In the genomic region with DNA sequence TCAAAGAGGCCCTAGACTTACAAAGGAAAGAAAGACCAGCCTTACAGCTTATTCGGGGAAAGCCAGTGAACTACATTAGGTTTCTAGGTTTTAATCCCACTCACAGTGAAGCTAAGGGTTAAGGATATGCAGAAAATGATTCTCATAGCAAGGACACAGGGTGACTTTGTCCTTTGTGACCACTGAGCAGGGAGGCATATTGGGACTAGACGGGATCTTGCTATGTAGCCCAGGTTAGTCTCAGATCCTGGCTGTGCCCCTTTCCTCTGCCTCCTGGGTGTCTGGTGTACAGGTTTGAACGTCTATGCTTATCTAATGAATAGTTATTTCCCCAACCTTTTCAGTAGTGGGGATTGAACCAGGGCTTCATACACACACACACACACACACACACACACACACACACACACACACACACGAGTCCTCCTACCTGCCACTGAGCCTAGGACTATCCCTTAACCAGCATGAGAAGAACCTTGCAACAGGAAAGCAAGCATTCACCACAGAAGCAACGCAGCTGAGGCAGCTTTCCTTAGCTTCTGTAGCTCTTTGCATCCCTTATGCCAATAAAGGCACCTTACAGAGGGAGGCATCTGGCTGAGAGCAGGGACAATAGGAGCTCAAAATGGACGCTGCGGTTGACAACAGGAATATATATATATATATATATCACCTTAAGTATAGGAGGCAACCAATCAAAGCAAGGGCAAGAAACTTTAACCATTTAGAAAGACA, we compare ENCODE assay signal across 14 mouse cellular contexts. TPM values are rescaled to one million over a fixed set of nuclear protein-coding genes. Genes with fewer than 3 reads are reported as not detected.
DNase-seq lines count a peak whose midpoint lies in the region; ATAC-seq and TF ChIP-seq lines count a peak whose summit lies in the region.
"Had no signal": no experiment of that assay in that cellular context is flagged by ENCODE, and none has a peak within 500 bp of the region (broad histone marks: within the 10 kb centered on the region; RNA-seq: fewer than 3 reads in every experiment).

No protein-coding gene starts in this region.

- H3K36me3 ChIP-seq in heart, embryonic 12.5 days, result no peaks in the 10 kb centered on the region
- no peaks in the 10 kb centered on the region; the same call in none of the 2 replicates for H3K36me3 ChIP-seq in ES-E14 (ENCODE audit: control insufficient read depth, insufficient read depth, low read length, poor library complexity, severe bottlenecking)
- H3K36me3 ChIP-seq in forebrain, postnatal 0 days (ENCODE audit: insufficient read depth), result no peaks in the 10 kb centered on the region
- H3K36me3 ChIP-seq in midbrain, embryonic 13.5 days, result 0 out of 2 replicates have a peak, but pooled peaks cover 5% of the 10 kb centered on the region

- H3K27me3 ChIP-seq in heart, embryonic 12.5 days (replicated peaks), result no peaks in the 10 kb centered on the region
- no peaks in the 10 kb centered on the region for H3K27me3 ChIP-seq in forebrain, postnatal 0 days (ENCODE audit: insufficient read depth, low read length)
- H3K27me3 ChIP-seq in midbrain, embryonic 13.5 days, result no peaks in the 10 kb centered on the region

- no peak overlapping the region for H3K4me2 ChIP-seq in heart, embryonic 12.5 days
- no peak overlapping the region for H3K4me2 ChIP-seq in forebrain, postnatal 0 days (ENCODE audit: low read depth)
- no peak overlapping the region for H3K4me2 ChIP-seq in midbrain, embryonic 13.5 days (replicated peaks)

- ATAC-seq in heart, embryonic 12.5 days (ENCODE audit: insufficient number of reproducible peaks, low FRiP score), result no peak
- no peak for ATAC-seq in forebrain, postnatal 0 days
- ATAC-seq in midbrain, embryonic 13.5 days, result peak; percentile 41
- ATAC-seq: Patski had no signal

- WGBS in heart, embryonic 12.5 days, result 39% methylated on average over 7 of the region's 7 CpGs
- WGBS in forebrain, postnatal 0 days, result 19% methylated on average over 7 of the region's 7 CpGs
- 11% methylated on average over 7 of the region's 7 CpGs for WGBS in midbrain, embryonic 13.5 days

- in situ Hi-C loops in ES-E14 (cut with MboI; ENCODE audit: low sequenced_read_pairs in 2 of 2, unreplicated experiment in 2 of 2), result no loop called here

- intact Hi-C loops in gastrocnemius, adult 2 months (cut with DNase I), result no loop called here

- H3K27ac ChIP-seq in heart, embryonic 12.5 days (ENCODE audit: poor library complexity, severe bottlenecking), result peak overlapping the region; percentile 47; the same call in 1 of the 2 replicates
- peak overlapping the region; percentile 61; the same call in 1 of the 2 replicates for H3K27ac ChIP-seq in ES-E14 (ENCODE audit: insufficient read depth, low read depth, low read length, poor library complexity, severe bottlenecking)
- H3K27ac ChIP-seq in forebrain, postnatal 0 days (ENCODE audit: low read depth, low read length), result peak overlapping the region; percentile 62
- H3K27ac ChIP-seq in midbrain, embryonic 13.5 days, result peak overlapping the region; percentile 89
- no peak overlapping the region for H3K27ac ChIP-seq in gastrocnemius, adult 2 months
- H3K27ac ChIP-seq: heart, adult 2 months had no signal

- H3K9ac ChIP-seq in heart, embryonic 12.5 days, result no peak overlapping the region
- peak overlapping the region; percentile 34; the same call in 1 of the 2 replicates for H3K9ac ChIP-seq in ES-E14 (ENCODE audit: insufficient read depth, low read depth, low read length, poor library complexity, severe bottlenecking)
- H3K9ac ChIP-seq in forebrain, postnatal 0 days, result no peak overlapping the region; the same call in 1 of the 2 replicates
- H3K9ac ChIP-seq in midbrain, embryonic 13.5 days (replicated peaks), result peak overlapping the region; percentile 19; the same call in 1 of the 2 replicates

- no peak overlapping the region for H3K4me3 ChIP-seq in heart, embryonic 12.5 days
- no peak overlapping the region; a peak in 2 of 4 replicates for H3K4me3 ChIP-seq in ES-E14 (ENCODE audit: insufficient read depth in 1 of 2, low read depth in 1 of 2, low read length in 2 of 2, poor library complexity in 1 of 2, severe bottlenecking in 1 of 2)
- H3K4me3 ChIP-seq in forebrain, postnatal 0 days (ENCODE audit: low read depth, low read length), result no peak overlapping the region
- H3K4me3 ChIP-seq in midbrain, embryonic 13.5 days (replicated peaks), result no peak overlapping the region
- no peak overlapping the region for H3K4me3 ChIP-seq in gastrocnemius, adult 2 months
- H3K4me3 ChIP-seq: heart, adult 2 months had no signal

- no peak for DNase-seq in heart, adult 8-10 months (ENCODE audit: low spot score)
- DNase-seq in ES-E14 (ENCODE audit: low read depth, low spot score), result no peak
- no peak for DNase-seq in forebrain, postnatal 0 days
- DNase-seq in gastrocnemius, adult 2 months, result no peak
- no peak for DNase-seq in frontal cortex, postnatal 36 days (ENCODE audit: low spot score in 2 of 2)
- no peak for DNase-seq in spleen, postnatal 4 days (ENCODE audit: low spot score in 2 of 2)
- DNase-seq: B cell, adult 2 months; kidney, adult 11 months; lung, adult 18-20 months had no signal

- peaks cover 7% of the 10 kb centered on the region; the same call in 1 of the 2 replicates for H3K9me3 ChIP-seq in heart, embryonic 12.5 days (replicated peaks)
- no peaks in the 10 kb centered on the region for H3K9me3 ChIP-seq in ES-E14 (ENCODE audit: control insufficient read depth, insufficient read depth, low read depth, low read length)
- no peaks in the 10 kb centered on the region for H3K9me3 ChIP-seq in forebrain, postnatal 0 days (ENCODE audit: low read length)
- H3K9me3 ChIP-seq in midbrain, embryonic 13.5 days, result 0 out of 2 replicates have a peak, but pooled peaks cover 7% of the 10 kb centered on the region

- no peak for TF ChIP-seq CTCF in forebrain, postnatal 0 days (IDR thresholded peaks at IDR 0.05; ENCODE audit: low read depth)
- TF ChIP-seq CTCF in gastrocnemius, adult 2 months (IDR thresholded peaks at IDR 0.05), result no peak

- H3K4me1 ChIP-seq in heart, embryonic 12.5 days (replicated peaks), result peaks cover 17% of the 10 kb centered on the region
- peaks cover 6 to 13% of the 10 kb centered on the region in 2 experiments for H3K4me1 ChIP-seq in ES-E14 (ENCODE audit: control insufficient read depth in 2 of 2, insufficient read depth in 2 of 2, low read length in 2 of 2, poor library complexity in 1 of 2)
- peaks cover 16% of the 10 kb centered on the region for H3K4me1 ChIP-seq in forebrain, postnatal 0 days (ENCODE audit: insufficient read depth)
- H3K4me1 ChIP-seq in midbrain, embryonic 13.5 days (replicated peaks), result peaks cover 26% of the 10 kb centered on the region

TF ChIP-seq in ES-E14, 5 proteins besides CTCF, POLR2A, EP300 and RAD21:
- TF ChIP-seq CHD2 (IDR thresholded peaks at IDR 0.05; ENCODE audit: low read depth, low read length), result no peak
- TF ChIP-seq ZNF384 (IDR thresholded peaks at IDR 0.05; ENCODE audit: low read depth, low read length), result no peak
- TF ChIP-seq MAFK (IDR thresholded peaks at IDR 0.05; ENCODE audit: insufficient read depth, low read depth, low read length), result no peak
- no peak for TF ChIP-seq HCFC1 (IDR thresholded peaks at IDR 0.05; ENCODE audit: borderline replicate concordance, insufficient read depth, low read length)
- TF ChIP-seq ZC3H11A (IDR thresholded peaks at IDR 0.05; ENCODE audit: borderline replicate concordance, low read depth, low read length), result no peak
TF ChIP-seq in ES-E14: peak in this region for 0.

RNA-seq across cellular contexts. Expression of a gene that starts 9.5 kb away (rescaled TPM):
- 0.11 TPM in 1 of 2 replicates, not detected in the other for polyA plus RNA-seq in heart, embryonic 12.5 days (2016; fragmentation: Nextera tagmentation; extraction: Ambion mirVana)
- under 1 TPM; 0.25 to 0.55 (median 0.40) TPM for total RNA-seq in heart, adult 8-10 months (2022)
- 1.3 and 2.2 TPM in 2 replicates for total RNA-seq in ES-E14 (2012; rRNA removed)
- total RNA-seq in forebrain, postnatal 0 days (2014; rRNA removed), result 0.62 and 0.95 TPM in 2 replicates
- polyA plus RNA-seq in forebrain, postnatal 0 days (2015; fragmentation: Nextera tagmentation; extraction: Ambion mirVana), result 0.45 and 0.47 TPM in 2 replicates
- polyA plus RNA-seq in midbrain, embryonic 13.5 days (2015; fragmentation: Nextera tagmentation; extraction: Ambion mirVana), result 0.43 and 0.70 TPM in 2 replicates
- total RNA-seq in gastrocnemius, adult 2 months (2021), result under 1 TPM; 0.56 to 0.64 TPM
- total RNA-seq: megakaryocyte, adult 5-6 weeks had no signal
- polyA plus RNA-seq: Patski had no signal

RNA-seq across cellular contexts. Expression of a gene that starts 28.2 kb away (rescaled TPM):
- polyA plus RNA-seq in heart, embryonic 12.5 days (2016; fragmentation: Nextera tagmentation; extraction: Ambion mirVana), result 327 and 338 TPM in 2 replicates
- 100 to 1,000 TPM; 786 to 841 (median 811) TPM for total RNA-seq in heart, adult 8-10 months (2022)
- total RNA-seq in ES-E14 (2012; rRNA removed), result 84.2 and 101 TPM in 2 replicates
- 122 and 147 TPM in 2 replicates for total RNA-seq in forebrain, postnatal 0 days (2014; rRNA removed)
- 110 and 111 TPM in 2 replicates for polyA plus RNA-seq in forebrain, postnatal 0 days (2015; fragmentation: Nextera tagmentation; extraction: Ambion mirVana)
- 134 and 143 TPM in 2 replicates for polyA plus RNA-seq in midbrain, embryonic 13.5 days (2015; fragmentation: Nextera tagmentation; extraction: Ambion mirVana)
- 100 to 1,000 TPM; 323 to 475 TPM for total RNA-seq in gastrocnemius, adult 2 months (2021)

RNA-seq across cellular contexts. Expression of a gene that starts 28.2 kb away (rescaled TPM):
- 291 and 297 TPM in 2 replicates for polyA plus RNA-seq in heart, embryonic 12.5 days (2016; fragmentation: Nextera tagmentation; extraction: Ambion mirVana)
- 100 to 1,000 TPM; 335 to 493 (median 403) TPM for total RNA-seq in heart, adult 8-10 months (2022)
- 1,668 and 1,913 TPM in 2 replicates for total RNA-seq in ES-E14 (2012; rRNA removed)
- total RNA-seq in forebrain, postnatal 0 days (2014; rRNA removed), result 769 and 814 TPM in 2 replicates
- polyA plus RNA-seq in forebrain, postnatal 0 days (2015; fragmentation: Nextera tagmentation; extraction: Ambion mirVana), result 477 and 542 TPM in 2 replicates
- 462 and 473 TPM in 2 replicates for polyA plus RNA-seq in midbrain, embryonic 13.5 days (2015; fragmentation: Nextera tagmentation; extraction: Ambion mirVana)
- 100 to 1,000 TPM; 311 to 425 TPM for total RNA-seq in gastrocnemius, adult 2 months (2021)

Comparison
In these comparisons a context has a peak if more than half of its experiments do, and no peak if none do; other contexts are left out.
1. H3K9ac ChIP-seq: peak in ES-E14 (single experiment) and midbrain, embryonic 13.5 days (single experiment); none in heart, embryonic 12.5 days (single experiment) and forebrain, postnatal 0 days (single experiment).